Mouse (Mus musculus) neural tube, embryonic 14.5 days (tissue): Measurements from ENCODE around the gene Slc13a2. TPM values are rescaled to one million over a fixed set of nuclear protein-coding genes. Genes with fewer than 3 reads are reported as not detected.

Source experiments
- ATAC-seq: fragments of 200-750 bp; cut with Nextera tagmentation; 2 replicates; pipeline ENCODE4 v1.8.0; 2017; ENCODE audit warnings: low read depth, mild to moderate bottlenecking, moderate TSS enrichment, moderate library complexity
- H3K27ac ChIP-seq: fragments of 300-500 bp; sonication (generic); 2 replicates; pipeline ENCODE4 v1.5.1; 2014; ENCODE audit warnings: low read depth, mild to moderate bottlenecking, control low read depth, low read length, moderate library complexity, mixed read lengths
- H3K27me3 ChIP-seq: fragments of 300-500 bp; sonication (generic); 2 replicates; pipeline ENCODE4 v1.6.1; 2014; ENCODE audit warnings: low read length; ENCODE audit not compliant: control insufficient read depth, insufficient read depth
- H3K36me3 ChIP-seq: fragments of 300-500 bp; sonication (generic); 2 replicates; pipeline ENCODE4 v1.6.1; 2014; ENCODE audit warnings: low read length, mixed read lengths; ENCODE audit not compliant: control insufficient read depth, insufficient read depth
- H3K4me1 ChIP-seq: fragments of 300-500 bp; sonication (generic); 2 replicates; pipeline ENCODE4 v1.6.1; 2014; ENCODE audit warnings: low read length; ENCODE audit not compliant: control insufficient read depth, insufficient read depth
- H3K4me2 ChIP-seq: fragments of 300-500 bp; sonication (generic); 2 replicates; pipeline ENCODE4 v1.6.1; 2014; ENCODE audit warnings: mild to moderate bottlenecking, low read depth, low read length, control low read depth
- H3K4me3 ChIP-seq: fragments of 300-500 bp; sonication (generic); 2 replicates; pipeline ENCODE4 v1.5.1; 2014; ENCODE audit warnings: low read depth, low read length, control low read depth, mixed read lengths
- H3K9ac ChIP-seq: fragments of 300-500 bp; sonication (generic); replicated peaks from 2 replicates; pipeline ENCODE4 v1.6.1; 2014; ENCODE audit warnings: low read depth, mild to moderate bottlenecking, control low read depth, low read length, mixed read lengths
- H3K9me3 ChIP-seq: fragments of 300-500 bp; sonication (generic); 2 replicates; pipeline ENCODE4 v1.6.1; 2016; ENCODE audit warnings: low read length; ENCODE audit not compliant: control insufficient read depth
- WGBS: fragments of 180-500 bp; shearing (Covaris S2); extraction: QIAGEN DNeasy Blood & Tissue Kit; methylation state at CpG from one replicate; pipeline ENCODE4 v1.1.7; 2014; 5-methylcytosine and 5-hydroxymethylcytosine counted together
- polyA plus RNA-seq: library from polyadenylated mRNA; unstranded; fragments of >200 nt; fragmentation: Nextera tagmentation; extraction: Ambion mirVana; gene quantifications from 2 replicates; pipeline ENCODE4 v1.2.1, GENCODE M21; 2014

Gene Slc13a2
- polyA plus RNA-seq, 1 experiment from 2014 or later: not detected

DNA sequence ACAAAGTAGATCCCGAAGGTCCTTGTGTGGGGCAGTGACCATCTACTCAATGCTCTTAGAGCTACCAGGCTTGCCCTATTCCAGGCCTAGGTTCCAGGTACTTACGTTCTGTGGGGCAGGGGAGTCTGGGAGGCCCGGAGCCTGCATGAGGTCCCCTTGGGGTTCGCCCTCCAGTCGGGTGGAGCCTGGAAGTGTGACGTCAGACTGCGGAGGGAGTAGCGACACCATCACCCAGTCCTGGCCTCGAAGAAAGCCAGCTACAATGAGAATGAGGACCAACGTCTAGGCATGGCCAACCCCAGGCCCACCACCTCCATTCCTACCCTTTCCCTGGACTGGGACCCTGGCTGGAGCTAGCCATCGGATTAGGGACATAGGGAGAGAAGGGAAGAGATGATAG, 50.3 kb downstream of the Slc13a2 start:
- Histone ChIP-seq H3K4me2 (no peak overlapping the region), H3K9me3 (no peaks in the 10 kb centered on the region), H3K27me3 (no peaks in the 10 kb centered on the region), H3K4me1 (no peaks in the 10 kb centered on the region), H3K27ac (no peak overlapping the region), H3K4me3 (no peak overlapping the region), H3K36me3 (no peaks in the 10 kb centered on the region), H3K9ac (no peak overlapping the region)
- 93% methylated on average over 11 of the region's 11 CpGs for WGBS
- no peak for ATAC-seq

DNA sequence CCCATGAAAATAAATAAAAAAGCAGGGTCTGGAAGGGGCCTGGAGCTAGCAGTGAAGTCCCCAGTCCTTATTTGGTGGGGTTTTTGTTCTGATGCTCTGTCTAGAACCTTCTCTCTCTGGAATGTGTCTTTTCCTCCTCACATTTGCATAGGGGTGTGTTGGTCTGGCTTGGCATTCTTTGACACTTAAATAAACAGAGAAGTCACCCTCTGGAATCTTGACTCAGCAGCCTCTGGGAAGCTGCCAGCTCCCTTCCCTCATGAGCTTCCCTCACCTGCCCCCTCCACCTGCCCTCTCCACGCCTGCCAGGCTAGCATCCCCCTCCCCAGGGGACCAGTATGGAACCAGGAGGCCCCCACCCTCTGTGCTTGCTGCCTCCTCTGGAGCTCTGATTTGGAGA, 51.6 kb downstream of the Slc13a2 start:
- no peak overlapping the region for H3K27ac ChIP-seq
- H3K9ac ChIP-seq: no peak overlapping the region
- no peak overlapping the region for H3K4me2 ChIP-seq
- no peak for ATAC-seq
- H3K4me3 ChIP-seq: no peak overlapping the region
- H3K36me3 ChIP-seq: no peaks in the 10 kb centered on the region
- 57% methylated on average over 1 of the region's 1 CpGs for WGBS
- no peaks in the 10 kb centered on the region for H3K9me3 ChIP-seq
- H3K27me3 ChIP-seq: no peaks in the 10 kb centered on the region
- no peaks in the 10 kb centered on the region for H3K4me1 ChIP-seq

DNA sequence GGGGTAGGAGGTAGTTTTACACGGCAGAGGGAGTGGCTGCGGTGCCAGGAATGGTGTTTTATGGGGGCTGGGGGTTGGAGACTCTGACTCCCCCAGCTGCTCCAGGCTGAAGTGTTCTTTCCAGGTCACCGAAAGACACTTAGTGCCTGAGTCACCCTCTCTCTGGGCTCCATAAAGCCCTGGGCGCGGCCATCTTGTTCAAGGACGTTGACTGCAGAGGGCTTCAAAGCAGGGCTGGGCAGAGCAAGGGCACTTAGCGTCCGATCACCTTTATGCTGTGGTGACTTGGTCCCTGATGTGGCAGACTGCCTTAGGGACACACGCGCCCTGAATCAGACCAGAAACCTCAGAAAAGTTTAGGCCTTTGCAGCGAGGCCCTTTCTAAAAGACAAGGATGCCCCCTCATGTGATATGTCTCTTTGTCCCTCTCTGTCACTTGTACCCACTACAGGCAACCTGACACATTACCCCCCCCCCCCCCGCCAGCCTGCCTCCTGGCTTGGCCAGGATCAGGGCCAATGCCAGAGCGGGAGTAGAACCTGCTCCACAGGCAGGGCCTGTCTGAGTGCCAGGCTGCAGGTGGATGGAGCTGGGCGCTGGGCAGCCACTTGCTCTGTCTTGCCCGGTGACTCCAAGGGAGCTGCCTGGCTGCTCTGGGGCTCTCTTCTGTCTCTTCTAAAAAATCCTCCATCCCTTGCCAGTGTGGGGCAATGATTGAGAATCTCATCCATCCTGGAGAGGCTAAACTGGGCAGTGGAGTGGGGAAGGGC, 54.4 kb downstream of the Slc13a2 start:
- Histone ChIP-seq H3K4me1 (no peaks in the 10 kb centered on the region), H3K9ac (no peak overlapping the region), H3K9me3 (no peaks in the 10 kb centered on the region), H3K4me2 (no peak overlapping the region), H3K27ac (no peak overlapping the region), H3K4me3 (no peak overlapping the region), H3K36me3 (no peaks in the 10 kb centered on the region), H3K27me3 (no peaks in the 10 kb centered on the region)
- 90% methylated on average over 15 of the region's 15 CpGs for WGBS
- no peak for ATAC-seq

DNA sequence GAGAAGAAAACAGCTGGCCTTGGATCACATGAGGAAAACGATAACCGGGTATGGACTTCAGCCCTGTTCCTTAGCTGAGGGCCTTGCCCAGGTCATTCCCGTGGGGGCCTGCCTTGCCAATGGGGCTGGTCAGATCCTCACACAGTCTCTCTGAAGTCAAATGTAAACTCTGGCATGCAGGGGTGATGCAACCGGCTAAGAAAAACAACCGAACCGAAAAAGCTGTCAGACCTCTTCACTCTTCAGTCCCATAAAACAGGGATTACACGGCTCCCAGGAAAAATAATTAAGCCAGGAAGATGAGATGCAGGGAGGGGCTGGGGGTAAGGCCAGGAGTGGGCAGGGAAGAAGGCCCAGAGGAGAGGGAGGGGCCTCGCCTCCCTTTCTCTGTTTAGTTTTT, 57.9 kb downstream of the Slc13a2 start:
- Histone ChIP-seq H3K4me1 (no peaks in the 10 kb centered on the region), H3K9me3 (no peaks in the 10 kb centered on the region), H3K4me2 (no peak overlapping the region), H3K4me3 (no peak overlapping the region), H3K27me3 (no peaks in the 10 kb centered on the region), H3K9ac (no peak overlapping the region), H3K27ac (no peak overlapping the region), H3K36me3 (no peaks in the 10 kb centered on the region)
- no peak for ATAC-seq
- 70% methylated on average over 8 of the region's 8 CpGs for WGBS

DNA sequence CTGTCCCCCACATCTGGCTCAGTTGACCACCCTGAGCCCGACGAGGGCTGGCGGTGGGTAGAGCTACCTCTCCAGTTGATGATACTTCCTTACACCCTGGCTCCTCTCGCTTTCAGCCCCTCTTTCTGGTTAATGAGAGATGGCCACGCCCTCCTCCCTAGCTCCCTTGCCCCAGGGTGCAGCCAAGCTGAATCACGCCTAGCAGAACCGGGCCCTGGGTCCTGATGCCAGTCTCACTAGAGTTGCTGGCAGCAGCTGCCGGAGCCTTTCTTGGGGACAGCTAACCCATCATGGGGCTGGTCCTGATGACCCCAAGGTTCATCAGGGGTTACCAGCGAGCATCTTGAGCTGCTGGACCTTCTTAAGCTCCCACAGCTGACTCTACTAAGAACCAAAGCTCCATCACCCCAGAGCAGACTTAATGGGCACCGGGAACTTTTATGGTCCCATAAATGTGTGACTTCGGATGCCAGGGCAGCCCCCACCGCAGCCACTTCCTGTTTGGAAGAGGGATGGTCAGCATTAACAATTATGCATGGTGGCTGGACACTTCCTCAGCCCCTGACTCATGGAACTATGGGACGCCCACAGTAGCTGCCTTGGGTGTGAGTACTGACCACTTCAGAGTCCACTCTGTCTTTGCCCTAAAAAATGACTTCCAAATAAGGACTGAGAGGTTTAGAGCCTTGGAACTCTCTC, 58.6 kb downstream of the Slc13a2 start:
- Histone ChIP-seq H3K4me2 (no peak overlapping the region), H3K36me3 (no peaks in the 10 kb centered on the region), H3K9ac (no peak overlapping the region), H3K27ac (no peak overlapping the region), H3K9me3 (no peaks in the 10 kb centered on the region), H3K4me3 (no peak overlapping the region), H3K4me1 (no peaks in the 10 kb centered on the region), H3K27me3 (no peaks in the 10 kb centered on the region)
- no peak for ATAC-seq
- 70% methylated on average over 13 of the region's 13 CpGs for WGBS

DNA sequence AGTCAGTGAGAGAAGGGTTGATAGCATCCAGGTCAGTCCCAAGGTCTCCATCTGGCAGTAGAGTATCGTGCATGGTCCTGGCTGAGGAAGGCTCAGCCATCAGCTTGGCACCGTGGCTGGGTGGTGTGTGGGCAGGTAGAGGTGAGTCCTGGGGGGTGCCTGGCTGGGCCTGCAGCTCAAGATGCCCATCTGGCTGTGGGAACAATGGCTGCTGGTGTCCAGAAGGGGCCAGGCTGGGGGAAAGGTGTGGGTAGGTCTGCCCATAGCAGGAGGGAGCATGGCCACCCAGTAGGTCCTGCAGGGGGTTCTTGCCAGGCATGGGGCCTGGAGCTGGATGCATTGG, 61.3 kb downstream of the Slc13a2 start:
- ATAC-seq: no peak
- no peaks in the 10 kb centered on the region for H3K36me3 ChIP-seq
- H3K9me3 ChIP-seq: no peaks in the 10 kb centered on the region
- WGBS: 58% methylated on average over 2 of the region's 2 CpGs
- no peak overlapping the region for H3K9ac ChIP-seq
- no peak overlapping the region for H3K27ac ChIP-seq
- no peaks in the 10 kb centered on the region for H3K27me3 ChIP-seq
- H3K4me2 ChIP-seq: no peak overlapping the region
- no peak overlapping the region for H3K4me3 ChIP-seq
- H3K4me1 ChIP-seq: no peaks in the 10 kb centered on the region

DNA sequence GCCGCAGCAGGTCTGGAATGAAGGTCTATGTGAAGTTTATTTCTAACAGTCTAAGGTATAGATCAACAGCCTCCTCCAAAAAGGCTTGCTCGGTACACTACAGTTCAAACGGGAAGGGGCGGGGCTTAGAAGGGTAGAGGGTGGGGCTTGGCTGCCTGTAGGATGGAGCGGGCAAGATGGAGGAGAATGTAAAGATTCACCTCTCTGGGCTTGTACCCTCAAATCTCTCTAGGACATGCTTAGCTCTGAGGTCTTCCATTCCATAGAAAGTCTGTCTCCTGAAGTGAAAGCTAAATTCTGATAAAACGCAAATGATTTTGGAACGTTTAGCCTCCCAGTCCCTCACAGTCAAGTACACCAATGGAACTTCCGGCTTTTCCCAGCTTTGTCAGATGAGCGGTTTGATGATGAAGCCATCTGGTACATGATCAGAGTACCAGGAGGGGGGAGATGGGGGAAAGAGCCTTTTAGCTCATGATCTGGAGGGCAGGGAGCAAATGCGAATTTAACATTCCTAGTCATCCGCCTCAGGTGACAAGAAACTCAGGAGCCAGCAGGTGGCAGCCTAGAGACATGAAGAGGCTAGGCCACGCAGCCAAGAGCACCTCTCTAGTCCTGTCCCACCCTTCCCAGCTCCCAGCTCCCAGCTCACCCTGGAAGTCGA, 61.8 kb downstream of the Slc13a2 start:
- Histone ChIP-seq H3K4me3 (peak overlapping the region; percentile 20), H3K27me3 (no peaks in the 10 kb centered on the region), H3K4me1 (no peaks in the 10 kb centered on the region), H3K9ac (peak overlapping the region; percentile 39; the same call in 1 of the 2 replicates), H3K36me3 (no peaks in the 10 kb centered on the region), H3K27ac (no peak overlapping the region), H3K4me2 (peak overlapping the region; percentile 42; the same call in 1 of the 2 replicates), H3K9me3 (no peaks in the 10 kb centered on the region)
- ATAC-seq: peak; percentile 70; the same call in 1 of the 2 replicates
- 14% methylated on average over 13 of the region's 13 CpGs for WGBS

DNA sequence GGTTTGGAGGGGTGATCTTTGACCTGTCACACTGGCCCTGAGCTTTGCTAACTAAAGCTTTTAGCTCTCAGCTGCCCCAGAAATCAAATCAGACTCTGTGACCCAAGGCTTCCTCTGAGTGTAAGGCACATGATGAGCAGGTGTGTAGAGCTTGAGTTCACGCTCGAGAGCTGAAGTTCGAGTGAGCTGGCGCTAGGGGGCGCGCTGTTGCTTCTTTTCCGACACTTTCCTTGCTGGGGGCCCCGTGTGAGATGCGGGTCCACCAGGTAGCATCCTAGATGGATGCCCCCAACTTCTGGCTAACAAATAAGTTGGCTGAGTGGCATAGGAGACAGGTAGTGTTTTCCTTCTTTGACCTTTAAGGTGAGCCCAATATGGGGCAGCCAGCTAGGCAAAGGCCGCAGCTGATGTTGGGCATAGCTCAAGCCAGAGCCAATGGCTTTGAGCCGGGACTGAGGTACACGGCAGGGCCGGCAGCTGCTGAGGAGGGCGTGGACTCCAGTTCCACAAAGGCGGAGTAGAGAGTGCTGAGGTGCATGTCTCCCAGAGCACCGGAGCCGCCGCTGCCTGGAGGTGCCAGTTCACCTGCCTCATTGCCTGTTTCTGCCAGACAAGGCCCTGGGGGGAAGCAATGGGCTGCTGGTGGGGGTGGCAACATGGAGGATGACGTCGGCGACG, 63.5 kb downstream of the Slc13a2 start:
- Histone ChIP-seq H3K27me3 (no peaks in the 10 kb centered on the region), H3K9me3 (no peaks in the 10 kb centered on the region), H3K9ac (no peak overlapping the region), H3K36me3 (no peaks in the 10 kb centered on the region), H3K4me3 (no peak overlapping the region), H3K4me2 (no peak overlapping the region), H3K4me1 (no peaks in the 10 kb centered on the region), H3K27ac (no peak overlapping the region)
- 9% methylated on average over 22 of the region's 22 CpGs for WGBS
- ATAC-seq: no peak
